Comparison of ENCODE assay signal across 19 mouse cellular contexts in the genomic region with DNA sequence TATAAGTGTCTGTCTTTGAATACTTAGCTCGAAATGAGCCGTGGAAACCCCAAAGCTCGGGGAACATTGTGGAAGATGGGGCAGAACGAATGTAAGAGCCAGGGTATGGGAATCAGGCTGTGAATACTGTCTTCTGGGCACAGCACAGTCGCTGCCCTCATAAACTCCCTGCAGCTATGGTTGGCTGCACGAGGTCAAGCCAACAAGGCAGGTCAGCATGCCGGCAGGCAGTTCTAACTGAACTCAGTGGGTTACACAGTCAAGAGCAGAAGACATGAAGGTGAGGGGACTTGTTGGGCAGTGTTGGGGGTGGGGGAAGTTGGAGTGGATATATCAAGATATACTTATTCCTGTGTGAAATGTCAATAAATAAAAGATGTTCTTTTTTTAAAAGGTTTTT. TPM values are rescaled to one million over a fixed set of nuclear protein-coding genes. Genes with fewer than 3 reads are reported as not detected.
"Had no signal": no experiment of that assay in that cellular context is flagged by ENCODE, and none has a peak within 500 bp of the region (broad histone marks: within the 10 kb centered on the region; RNA-seq: fewer than 3 reads in every experiment).

No protein-coding gene starts in this region.

- H3K27me3 ChIP-seq: intestine, embryonic 15.5 days; midbrain, embryonic 15.5 days; neural tube, embryonic 13.5 days; stomach, embryonic 15.5 days had no signal

- H3K4me2 ChIP-seq: intestine, embryonic 15.5 days; liver, embryonic 13.5 days; midbrain, embryonic 15.5 days; stomach, embryonic 15.5 days had no signal

- H3K9me3 ChIP-seq: intestine, embryonic 15.5 days; liver, embryonic 13.5 days; midbrain, embryonic 12.5 days; midbrain, embryonic 15.5 days; neural tube, embryonic 13.5 days; stomach, embryonic 15.5 days had no signal

- H3K9ac ChIP-seq: intestine, embryonic 15.5 days; liver, embryonic 13.5 days; midbrain, embryonic 15.5 days; stomach, embryonic 15.5 days had no signal

- H3K4me3 ChIP-seq: intestine, embryonic 15.5 days; left cerebral cortex, adult 2 months; liver, embryonic 13.5 days; midbrain, embryonic 12.5 days; midbrain, embryonic 15.5 days; myocyte; neural tube, embryonic 13.5 days; stomach, embryonic 15.5 days had no signal

- ATAC-seq: intestine, embryonic 15.5 days had no signal

- H3K36me3 ChIP-seq: intestine, embryonic 15.5 days; liver, embryonic 13.5 days; midbrain, embryonic 12.5 days; midbrain, embryonic 15.5 days; neural tube, embryonic 13.5 days; stomach, embryonic 15.5 days had no signal

- H3K27ac ChIP-seq: kidney, postnatal 0 days; left cerebral cortex, adult 2 months; liver, embryonic 13.5 days had no signal

- DNase-seq: layer of hippocampus, postnatal 36 days; liver, embryonic 13.5 days; lung, adult 2 months; lung, postnatal 14 days; lung, postnatal 4 days; right cerebral cortex, postnatal 25 days; spleen, adult 18-20 months; thymus, adult 2 months; thymus, postnatal 14 days; thymus, postnatal 4 days had no signal

RNA-seq across cellular contexts. Expression of gene Mybph, which starts 21.8 kb away (rescaled TPM):
- polyA plus RNA-seq: liver, adult 2 months; midbrain, embryonic 12.5 days had no signal
